Mouse (Mus musculus) gastrocnemius, postnatal 36 days (tissue): ENCODE data around the gene Fyb2. TPM values are rescaled to one million over a fixed set of nuclear protein-coding genes. Genes with fewer than 3 reads are reported as not detected.
"Not testable (repeated sequence)": the region's sequence is repeated elsewhere in the genome, so short reads cannot be mapped to it uniquely, and the experiment has no call there.

Experiments
- DNase-seq, 2 experiments: peaks; one replicate each; pipeline ENCODE4 v3.0.0; 2022
- intact Hi-C: fragments of 180-260 bp; cut with DNase I; formaldehyde crosslinking; loops from one replicate; pipeline ENCODE4 v1.15.1; 2025
- total RNA-seq, 2 experiments: library from RNA; stranded (reverse); gene quantifications; 2 replicates each; pipeline ENCODE4 v1.2.3; 2021

Gene Fyb2
- total RNA-seq, 2 experiments from 2014 or later: 0.10 TPM; not detected in 1

DNA sequence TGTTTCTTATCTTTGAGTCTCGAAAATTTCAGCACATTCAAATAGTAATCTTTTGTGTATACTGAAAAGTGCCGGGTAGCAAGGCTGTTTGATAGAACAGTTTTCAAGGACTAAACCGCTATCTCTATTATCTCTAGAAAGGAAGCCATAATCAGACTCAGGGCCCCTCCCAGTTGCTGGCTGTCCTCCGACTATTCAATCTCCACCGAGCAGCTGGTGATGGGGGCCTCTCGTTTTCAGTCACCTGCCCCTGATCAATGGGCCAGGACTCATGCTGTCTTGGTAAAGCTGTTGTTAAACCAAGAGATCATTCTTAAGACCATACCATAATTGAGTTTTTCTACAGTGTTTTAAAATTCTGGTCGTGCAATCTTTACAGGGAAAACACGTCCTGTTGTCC is 90.9 kb downstream of the Fyb2 start:
- no peak for DNase-seq
- intact Hi-C loops: no loop called here

- intact Hi-C loops, DNase-seq: not testable (repeated sequence)
Observed at GRCm38 (mm10) chr4:105004649-105005048, 91.4 kb downstream of the Fyb2 start.

DNA sequence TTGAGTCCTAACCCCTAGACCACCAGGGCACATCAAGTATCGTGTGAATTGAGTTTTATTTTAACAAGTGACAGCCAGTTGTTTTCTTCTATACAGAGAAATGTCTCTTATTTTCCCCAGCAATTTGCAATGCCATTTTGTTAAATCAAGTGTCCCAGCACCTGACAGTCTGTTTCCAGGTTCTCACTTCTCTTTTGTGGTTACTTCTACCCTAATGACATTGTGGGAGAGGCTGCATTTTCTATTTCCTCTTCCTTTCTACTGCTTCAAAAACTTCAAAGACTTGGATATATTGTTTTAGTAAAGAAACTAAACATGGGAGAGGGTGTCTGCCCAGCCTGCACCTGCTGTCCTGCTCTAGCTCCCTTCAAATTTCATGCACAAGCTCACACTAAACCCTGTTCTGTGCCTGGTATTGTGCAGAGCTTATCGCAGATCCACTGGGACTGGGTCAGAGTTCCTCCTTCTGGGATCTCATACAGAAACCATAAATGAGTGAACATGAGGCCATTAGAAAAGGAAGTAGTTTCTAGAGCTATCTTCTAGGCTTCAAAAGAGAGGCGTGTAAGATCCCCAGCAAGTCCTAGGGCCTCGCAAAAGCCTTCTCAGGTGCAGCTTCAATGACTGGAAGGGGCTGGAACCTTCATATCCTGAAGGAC is 94.2 kb downstream of the Fyb2 start:
- intact Hi-C loops: no loop called here
- no peak for DNase-seq

DNA sequence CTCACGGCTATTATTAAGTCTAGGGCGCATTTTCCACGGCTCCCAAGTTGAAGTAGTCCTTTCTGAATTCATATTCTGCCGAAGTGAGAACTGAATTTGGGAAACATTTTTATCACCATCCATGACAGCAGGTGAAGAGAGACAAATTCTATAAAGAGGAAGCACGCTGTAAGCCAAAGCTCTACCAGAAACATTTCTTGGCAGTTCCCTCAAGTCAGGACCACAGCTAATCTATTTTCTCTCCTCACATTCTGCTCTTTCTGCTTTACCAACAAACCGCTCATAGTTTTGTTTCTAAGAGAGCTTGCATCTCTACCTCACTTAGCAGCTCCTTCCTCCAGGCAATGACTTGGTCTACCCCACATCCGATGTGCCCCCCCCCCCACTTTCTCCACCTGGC is 100.5 kb downstream of the Fyb2 start:
- no peak for DNase-seq
- intact Hi-C loops: no loop called here

GRCm38 (mm10) chr4:105015496-105015895 is 102.2 kb downstream of the Fyb2 start:
- intact Hi-C loops: no loop called here
- no peak for DNase-seq

DNA sequence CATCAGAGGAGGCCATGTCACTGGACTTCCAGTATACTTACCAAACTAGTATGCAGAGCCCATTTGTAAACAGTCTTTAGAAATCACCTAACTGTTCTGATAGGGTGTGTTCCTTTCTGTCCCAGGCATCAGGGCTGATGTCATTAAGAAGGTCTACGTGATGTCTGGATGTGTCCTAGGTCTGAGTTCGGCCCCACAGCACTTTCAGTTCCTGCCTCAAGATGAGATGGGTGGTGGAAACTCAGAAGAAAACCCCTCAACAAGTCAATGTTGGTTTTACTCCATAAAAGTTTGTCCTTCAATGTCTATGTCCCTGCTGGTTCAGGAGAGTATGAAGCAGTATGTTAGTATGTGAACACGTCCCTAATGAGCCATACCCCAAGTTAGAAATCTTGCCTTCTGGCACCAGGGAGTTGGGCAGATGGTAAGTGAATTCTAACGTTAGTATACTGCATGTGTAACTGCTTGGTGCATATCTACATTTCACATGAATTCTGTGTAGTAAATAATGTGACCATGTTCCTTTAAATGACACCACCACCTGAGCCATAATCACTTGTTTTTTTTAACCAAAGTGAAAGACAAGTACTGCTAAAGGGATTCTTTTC is 102.9 kb downstream of the Fyb2 start:
- intact Hi-C loops: no loop called here
- DNase-seq: no peak

DNA sequence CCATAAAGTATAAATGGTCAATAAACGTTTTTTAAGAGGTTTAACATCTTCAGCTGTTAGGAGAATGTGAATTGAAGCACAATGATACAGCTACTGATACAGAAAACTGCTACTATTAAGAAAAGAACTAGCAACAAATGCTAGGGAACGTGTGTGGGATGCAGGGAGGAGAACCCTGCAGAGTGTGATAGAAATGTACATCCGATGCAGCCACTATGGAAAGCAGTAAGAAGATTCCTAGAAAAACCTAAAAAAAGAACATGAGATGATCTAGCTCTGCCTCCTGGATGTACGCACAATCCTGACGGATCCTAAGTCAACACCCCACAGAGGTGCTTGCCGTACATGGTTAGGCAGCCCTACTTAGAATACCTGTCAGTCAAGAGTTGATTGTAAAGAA is 114.0 kb downstream of the Fyb2 start:
- intact Hi-C loops: no loop called here
- no peak for DNase-seq

- intact Hi-C loops: loop anchor here (10.0 kb wide), 1 partner anchor 1194 kb away; no protein-coding TSS in a partner anchor
- DNase-seq: no peak
Observed at GRCm38 (mm10) chr4:105031104-105031503, 117.8 kb downstream of the Fyb2 start.

GRCm38 (mm10) chr4:105033153-105033552 is 119.9 kb downstream of the Fyb2 start:
- DNase-seq: no peak
- intact Hi-C loops: loop anchor here (10.0 kb wide), 1 partner anchor 1192 kb away; no protein-coding TSS in a partner anchor

- intact Hi-C loops: loop anchor here (10.0 kb wide), 1 partner anchor 1191 kb away; no protein-coding TSS in a partner anchor
- DNase-seq: no peak
Observed at GRCm38 (mm10) chr4:105034259-105034658, 121.0 kb downstream of the Fyb2 start.

DNA sequence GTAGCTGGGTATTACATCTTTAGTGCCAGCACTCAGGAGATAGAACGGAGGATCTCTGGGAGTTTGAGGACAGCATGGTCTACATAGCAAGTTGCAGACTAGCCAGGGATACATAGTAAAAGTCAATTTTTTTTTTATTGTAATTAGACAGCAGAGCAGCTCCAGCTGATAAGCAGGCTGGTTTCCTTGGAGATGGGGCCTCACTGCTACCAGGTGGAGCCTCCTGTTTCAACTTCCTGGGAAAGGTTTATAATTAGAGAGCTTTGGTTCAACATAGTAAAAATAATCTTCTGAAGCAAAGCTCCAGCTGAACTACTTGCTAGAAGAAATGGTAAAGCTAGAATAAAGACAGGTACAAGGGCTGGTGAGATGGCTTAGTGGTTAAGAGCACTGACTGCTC is 136.8 kb downstream of the Fyb2 start:
- no peak for DNase-seq
- intact Hi-C loops: no loop called here

GRCm38 (mm10) chr4:105051291-105051690 is 138.0 kb downstream of the Fyb2 start:
- intact Hi-C loops: no loop called here
- no peak for DNase-seq

Other genes with a start within 250 kb of the Fyb2 start
- not detected for gene C8b, start 147.1 kb upstream of the Fyb2 start, total RNA-seq
- not detected for gene Gm17662, start 56.1 kb upstream of the Fyb2 start, total RNA-seq
- gene C8a, start 37.1 kb upstream of the Fyb2 start, total RNA-seq: not detected
- 100 to 1,000 TPM; 127 to 129 TPM for gene Prkaa2, start 196.4 kb downstream of the Fyb2 start, total RNA-seq
- 10 to 100 TPM; 43.9 to 45.4 TPM for gene Plpp3, start 243.9 kb downstream of the Fyb2 start, total RNA-seq